Mouse (Mus musculus) testis, adult 2 months (tissue): ENCODE results near the gene Adgrb3.

ENCODE experiments used
- CTCF ChIP-seq: fragments of 200-500 bp; IDR thresholded peaks from 2 replicates; pipeline ENCODE4 v1.5.1; 2012; ENCODE audit warnings: low read depth, mild to moderate bottlenecking, inconsistent platforms, low read length, moderate library complexity; ENCODE audit not compliant: control insufficient read depth, insufficient read depth, insufficient replicate concordance
- POLR2A ChIP-seq: fragments of 200-500 bp; IDR thresholded peaks from 2 replicates; pipeline ENCODE4 v1.6.1; 2012; ENCODE audit warnings: low read depth, mild to moderate bottlenecking, inconsistent platforms, low read length, moderate library complexity; ENCODE audit not compliant: control insufficient read depth

DNA sequence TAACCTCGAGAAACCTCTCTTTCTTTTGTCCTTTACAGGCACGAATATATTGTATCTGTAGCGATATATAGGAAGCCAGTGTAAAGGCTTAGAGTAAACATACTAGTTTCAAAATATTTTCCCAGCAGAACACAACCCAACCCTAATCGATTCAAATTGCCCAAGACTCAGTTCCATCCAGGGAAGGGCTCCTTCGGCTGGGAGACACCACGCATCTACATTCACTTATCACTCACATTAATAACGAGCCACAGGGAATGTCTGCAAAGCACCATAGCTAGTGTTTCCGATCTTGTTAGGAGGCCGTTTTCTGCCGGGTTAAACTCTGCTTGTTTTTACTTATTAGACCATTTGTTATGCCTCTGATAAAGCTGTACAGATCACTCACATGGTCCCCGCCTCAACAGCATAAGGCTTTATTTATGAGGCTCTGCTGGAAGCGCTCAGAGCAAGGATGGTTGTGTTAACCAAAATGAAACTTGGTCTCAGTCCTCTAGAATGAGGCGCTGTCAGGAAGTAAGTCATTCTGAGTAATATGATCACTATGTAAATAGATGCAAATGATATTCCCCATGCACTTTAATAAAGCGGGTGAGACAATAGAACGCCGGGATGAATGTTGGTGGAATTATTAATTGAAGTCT is 399.2 kb downstream of the Adgrb3 start:
- TF ChIP-seq CTCF = no peak
- TF ChIP-seq POLR2A = no peak
